Mouse (Mus musculus): ENCODE results near the gene Scarb1.

The Scarb1 gene

GRCm38 (mm10) chr5:125364851-125365429 lies 24.0 kb upstream of the Scarb1 start:
- DNase-seq (ENCODE audit: low spot score in 2 of 2), result no peak

- no peak for DNase-seq (ENCODE audit: low spot score in 2 of 2)
Observed at GRCm38 (mm10) chr5:125363894-125364293, 23.0 kb upstream of the Scarb1 start.

GRCm38 (mm10) chr5:125360981-125361510 lies 20.2 kb upstream of the Scarb1 start:
- no peak for DNase-seq (ENCODE audit: low spot score in 2 of 2)

GRCm38 (mm10) chr5:125360566-125360965 lies 19.7 kb upstream of the Scarb1 start:
- DNase-seq (ENCODE audit: low spot score in 2 of 2), result no peak

- DNase-seq (ENCODE audit: low spot score in 2 of 2), result peak in 1 of 2 experiments; percentile 26
Observed at GRCm38 (mm10) chr5:125358270-125358608, 17.3 kb upstream of the Scarb1 start.

- DNase-seq (ENCODE audit: low spot score in 2 of 2), result no peak
Observed at GRCm38 (mm10) chr5:125357543-125358269, 16.8 kb upstream of the Scarb1 start.

GRCm38 (mm10) chr5:125355650-125356049 lies 14.8 kb upstream of the Scarb1 start:
- DNase-seq (ENCODE audit: low spot score in 2 of 2), result no peak

- DNase-seq (ENCODE audit: low spot score in 2 of 2), result no peak
Observed at GRCm38 (mm10) chr5:125354885-125355492, 14.1 kb upstream of the Scarb1 start.

GRCm38 (mm10) chr5:125352781-125353294 lies 11.9 kb upstream of the Scarb1 start:
- no peak for DNase-seq (ENCODE audit: low spot score in 2 of 2)

- no peak for DNase-seq (ENCODE audit: low spot score in 2 of 2)
Observed at GRCm38 (mm10) chr5:125351939-125352338, 11.0 kb upstream of the Scarb1 start.

GRCm38 (mm10) chr5:125351057-125351456 lies 10.2 kb upstream of the Scarb1 start:
- DNase-seq (ENCODE audit: low spot score in 2 of 2), result no peak

- no peak for DNase-seq (ENCODE audit: low spot score in 2 of 2)
Observed at GRCm38 (mm10) chr5:125349391-125349790, 8.5 kb upstream of the Scarb1 start.

- DNase-seq (ENCODE audit: low spot score in 2 of 2), result peak in 1 of 2 experiments; percentile 55
Observed at GRCm38 (mm10) chr5:125348487-125348886, 7.6 kb upstream of the Scarb1 start.

GRCm38 (mm10) chr5:125348067-125348466 lies 7.2 kb upstream of the Scarb1 start:
- no peak for DNase-seq (ENCODE audit: low spot score in 2 of 2)

- DNase-seq (ENCODE audit: low spot score in 2 of 2), result no peak
Observed at GRCm38 (mm10) chr5:125344296-125344695, 3.4 kb upstream of the Scarb1 start.

- no peak for DNase-seq (ENCODE audit: low spot score in 2 of 2)
Observed at GRCm38 (mm10) chr5:125341459-125342090, 681 bp upstream of the Scarb1 start.

GRCm38 (mm10) chr5:125339851-125340531 lies 903 bp downstream of the Scarb1 start:
- DNase-seq (ENCODE audit: low spot score in 2 of 2), result peak; percentile 32 to 38

GRCm38 (mm10) chr5:125339108-125339751 lies 1.7 kb downstream of the Scarb1 start:
- DNase-seq (ENCODE audit: low spot score in 2 of 2), result peak in 1 of 2 experiments; percentile 34

GRCm38 (mm10) chr5:125337526-125337925 lies 3.4 kb downstream of the Scarb1 start:
- DNase-seq (ENCODE audit: low spot score in 2 of 2), result no peak

GRCm38 (mm10) chr5:125337012-125337411 lies 3.9 kb downstream of the Scarb1 start:
- DNase-seq (ENCODE audit: low spot score in 2 of 2), result no peak

GRCm38 (mm10) chr5:125333009-125333408 lies 7.9 kb downstream of the Scarb1 start:
- peak in 1 of 2 experiments; percentile 24 for DNase-seq (ENCODE audit: low spot score in 2 of 2)

All from left cerebral cortex, adult 9 months (tissue).